Mouse (Mus musculus): ENCODE results near the gene Frs3. TPM values are rescaled to one million over a fixed set of nuclear protein-coding genes. Genes with fewer than 3 reads are reported as not detected.

Gene Frs3
- polyA plus RNA-seq, 1 experiment from 2014 or later, result 4.7 TPM

- no peaks in the 10 kb centered on the region for H3K36me3 ChIP-seq
- H3K9me3 ChIP-seq, result no peaks in the 10 kb centered on the region
- peak overlapping the region; percentile 77 for H3K4me3 ChIP-seq (replicated peaks)
- peak; percentile 38 for ATAC-seq (ENCODE audit: insufficient read depth, low FRiP score, low read depth)
- peak overlapping the region; percentile 48 for H3K9ac ChIP-seq
- H3K27me3 ChIP-seq (replicated peaks), result no peaks in the 10 kb centered on the region
- peak overlapping the region; percentile 78 for H3K27ac ChIP-seq
- 1% methylated on average over 57 of the region's 61 CpGs for WGBS
- peak overlapping the region; percentile 99 for H3K4me2 ChIP-seq
- H3K4me1 ChIP-seq, result peaks cover 17% of the 10 kb centered on the region
These were observed 49.4 kb downstream of the Frs3 start for GRCm38 (mm10) chr17:47738066-47738878.

- WGBS, result 18% methylated on average over 20 of the region's 20 CpGs
- ATAC-seq (ENCODE audit: insufficient read depth, low FRiP score, low read depth), result no peak
- Histone ChIP-seq H3K9ac (peak overlapping the region; percentile 18; the same call in 1 of the 2 replicates), H3K4me2 (peak overlapping the region; percentile 99), H3K36me3 (no peaks in the 10 kb centered on the region), H3K9me3 (no peaks in the 10 kb centered on the region), H3K27ac (0 out of 2 replicates have a peak overlapping the region, but pooled peaks have one; percentile 78), H3K4me3 (replicated peaks) (peak overlapping the region; percentile 77), H3K4me1 (peaks cover 17% of the 10 kb centered on the region), H3K27me3 (replicated peaks) (no peaks in the 10 kb centered on the region)
These were observed 50.3 kb downstream of the Frs3 start for GRCm38 (mm10) chr17:47738879-47739798.

- H3K9me3 ChIP-seq, result no peaks in the 10 kb centered on the region
- no peak overlapping the region for H3K4me2 ChIP-seq
- no peak overlapping the region for H3K4me3 ChIP-seq (replicated peaks)
- H3K27me3 ChIP-seq (replicated peaks), result no peaks in the 10 kb centered on the region
- H3K9ac ChIP-seq, result no peak overlapping the region
- WGBS, result 87% methylated on average over 2 of the region's 2 CpGs
- H3K36me3 ChIP-seq, result no peaks in the 10 kb centered on the region
- ATAC-seq (ENCODE audit: insufficient read depth, low FRiP score, low read depth), result no peak
- peaks cover 17% of the 10 kb centered on the region for H3K4me1 ChIP-seq
- H3K27ac ChIP-seq, result no peak overlapping the region
These were observed 51.4 kb downstream of the Frs3 start for GRCm38 (mm10) chr17:47740186-47740585.

- H3K36me3 ChIP-seq, result no peaks in the 10 kb centered on the region
- ATAC-seq (ENCODE audit: insufficient read depth, low FRiP score, low read depth), result no peak
- peaks cover 12% of the 10 kb centered on the region for H3K4me1 ChIP-seq
- no peak overlapping the region for H3K9ac ChIP-seq
- no peaks in the 10 kb centered on the region for H3K27me3 ChIP-seq (replicated peaks)
- 40% methylated on average over 16 of the region's 16 CpGs for WGBS
- no peaks in the 10 kb centered on the region for H3K9me3 ChIP-seq
- H3K27ac ChIP-seq, result no peak overlapping the region
- H3K4me3 ChIP-seq (replicated peaks), result no peak overlapping the region
- no peak overlapping the region for H3K4me2 ChIP-seq
These were observed 54.3 kb downstream of the Frs3 start for GRCm38 (mm10) chr17:47742991-47743734.

GRCm38 (mm10) chr17:47744086-47744485, 55.3 kb downstream of the Frs3 start:
- peaks cover 15% of the 10 kb centered on the region for H3K4me1 ChIP-seq
- no peak overlapping the region for H3K9ac ChIP-seq
- no peak overlapping the region for H3K4me2 ChIP-seq
- 90% methylated on average over 14 of the region's 14 CpGs for WGBS
- no peak overlapping the region for H3K27ac ChIP-seq
- no peak for ATAC-seq (ENCODE audit: insufficient read depth, low FRiP score, low read depth)
- no peak overlapping the region for H3K4me3 ChIP-seq (replicated peaks)
- H3K9me3 ChIP-seq, result no peaks in the 10 kb centered on the region
- no peaks in the 10 kb centered on the region for H3K36me3 ChIP-seq
- H3K27me3 ChIP-seq (replicated peaks), result no peaks in the 10 kb centered on the region

- Histone ChIP-seq H3K4me1 (peaks cover 12% of the 10 kb centered on the region), H3K9ac (no peak overlapping the region), H3K4me3 (replicated peaks) (no peak overlapping the region), H3K27ac (no peak overlapping the region), H3K4me2 (no peak overlapping the region), H3K36me3 (no peaks in the 10 kb centered on the region), H3K27me3 (replicated peaks) (no peaks in the 10 kb centered on the region), H3K9me3 (no peaks in the 10 kb centered on the region)
- 84% methylated on average over 10 of the region's 10 CpGs for WGBS
- no peak for ATAC-seq (ENCODE audit: insufficient read depth, low FRiP score, low read depth)
These were observed 56.0 kb downstream of the Frs3 start for GRCm38 (mm10) chr17:47744746-47745368.

GRCm38 (mm10) chr17:47748791-47749553, 60.1 kb downstream of the Frs3 start:
- H3K4me2 ChIP-seq, result no peak overlapping the region
- H3K9ac ChIP-seq, result no peak overlapping the region
- peak overlapping the region; percentile 40; the same call in 1 of the 2 replicates for H3K27ac ChIP-seq
- WGBS, result 41% methylated on average over 14 of the region's 14 CpGs
- no peaks in the 10 kb centered on the region for H3K36me3 ChIP-seq
- H3K9me3 ChIP-seq, result no peaks in the 10 kb centered on the region
- H3K27me3 ChIP-seq (replicated peaks), result no peaks in the 10 kb centered on the region
- ATAC-seq (ENCODE audit: insufficient read depth, low FRiP score, low read depth), result peak; percentile 34; the same call in 1 of the 2 replicates
- H3K4me3 ChIP-seq (replicated peaks), result no peak overlapping the region
- H3K4me1 ChIP-seq, result peaks cover 12% of the 10 kb centered on the region

GRCm38 (mm10) chr17:47749626-47750025, 60.8 kb downstream of the Frs3 start:
- Histone ChIP-seq H3K4me2 (no peak overlapping the region), H3K36me3 (no peaks in the 10 kb centered on the region), H3K27me3 (replicated peaks) (no peaks in the 10 kb centered on the region), H3K27ac (no peak overlapping the region), H3K9me3 (no peaks in the 10 kb centered on the region), H3K4me3 (replicated peaks) (no peak overlapping the region), H3K9ac (no peak overlapping the region), H3K4me1 (peaks cover 12% of the 10 kb centered on the region)
- 69% methylated on average over 3 of the region's 3 CpGs for WGBS
- ATAC-seq (ENCODE audit: insufficient read depth, low FRiP score, low read depth), result no peak

GRCm38 (mm10) chr17:47750101-47750500, 61.3 kb downstream of the Frs3 start:
- 66% methylated on average over 6 of the region's 6 CpGs for whole genome bisulfite sequencing
- Histone ChIP-seq H3K4me2 (no peak overlapping the region), H3K4me1 (peaks cover 12% of the 10 kb centered on the region), H3K9ac (no peak overlapping the region), H3K27ac (no peak overlapping the region), H3K4me3 (replicated peaks) (no peak overlapping the region), H3K36me3 (no peaks in the 10 kb centered on the region), H3K9me3 (no peaks in the 10 kb centered on the region), H3K27me3 (replicated peaks) (no peaks in the 10 kb centered on the region)
- ATAC-seq (ENCODE audit: insufficient read depth, low FRiP score, low read depth), result no peak

GRCm38 (mm10) chr17:47751811-47752210, 63.0 kb downstream of the Frs3 start:
- Histone ChIP-seq H3K27me3 (replicated peaks) (no peaks in the 10 kb centered on the region), H3K27ac (no peak overlapping the region), H3K4me3 (replicated peaks) (no peak overlapping the region), H3K4me1 (peaks cover 12% of the 10 kb centered on the region), H3K9me3 (no peaks in the 10 kb centered on the region), H3K9ac (no peak overlapping the region), H3K36me3 (no peaks in the 10 kb centered on the region), H3K4me2 (no peak overlapping the region)
- ATAC-seq (ENCODE audit: insufficient read depth, low FRiP score, low read depth), result no peak
- WGBS, result 70% methylated on average over 5 of the region's 5 CpGs
